Mouse (Mus musculus): ENCODE results near the gene Ccl9.
"Not testable (repeated sequence)": the region's sequence is repeated elsewhere in the genome, so short reads cannot be mapped to it uniquely, and the experiment has no call there.

The Ccl9 gene

DNA sequence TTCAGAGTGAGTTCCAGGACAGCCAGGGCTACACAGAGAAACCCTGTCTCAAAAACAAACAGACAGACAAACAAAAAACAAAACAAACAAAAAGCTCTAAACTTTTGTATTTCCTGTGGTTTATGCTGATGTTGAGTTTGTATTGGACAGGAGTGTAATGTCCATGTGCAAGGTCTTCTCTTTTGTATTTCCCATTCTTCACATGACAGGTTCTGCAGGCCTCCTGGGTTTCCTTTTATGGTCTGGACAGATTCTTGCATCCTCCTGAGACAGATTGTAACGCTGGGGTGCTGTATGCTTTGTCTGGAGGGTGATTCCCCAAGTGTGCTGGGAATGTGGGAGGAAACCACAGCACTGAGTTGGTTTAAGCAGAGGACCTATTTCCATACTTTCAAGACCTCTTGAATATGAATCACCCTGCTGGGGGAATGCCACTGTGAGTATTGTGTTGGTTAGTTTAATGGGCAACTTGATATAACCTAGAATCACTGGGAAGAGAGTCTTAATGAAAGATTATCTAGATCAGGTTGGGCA lies 2.3 kb upstream of the Ccl9 start:
- no peak for DNase-seq (ENCODE audit: low spot score in 2 of 2)

GRCm38 (mm10) chr11:83578999-83579398 lies 563 bp upstream of the Ccl9 start:
- DNase-seq (ENCODE audit: low spot score in 2 of 2): no peak

DNA sequence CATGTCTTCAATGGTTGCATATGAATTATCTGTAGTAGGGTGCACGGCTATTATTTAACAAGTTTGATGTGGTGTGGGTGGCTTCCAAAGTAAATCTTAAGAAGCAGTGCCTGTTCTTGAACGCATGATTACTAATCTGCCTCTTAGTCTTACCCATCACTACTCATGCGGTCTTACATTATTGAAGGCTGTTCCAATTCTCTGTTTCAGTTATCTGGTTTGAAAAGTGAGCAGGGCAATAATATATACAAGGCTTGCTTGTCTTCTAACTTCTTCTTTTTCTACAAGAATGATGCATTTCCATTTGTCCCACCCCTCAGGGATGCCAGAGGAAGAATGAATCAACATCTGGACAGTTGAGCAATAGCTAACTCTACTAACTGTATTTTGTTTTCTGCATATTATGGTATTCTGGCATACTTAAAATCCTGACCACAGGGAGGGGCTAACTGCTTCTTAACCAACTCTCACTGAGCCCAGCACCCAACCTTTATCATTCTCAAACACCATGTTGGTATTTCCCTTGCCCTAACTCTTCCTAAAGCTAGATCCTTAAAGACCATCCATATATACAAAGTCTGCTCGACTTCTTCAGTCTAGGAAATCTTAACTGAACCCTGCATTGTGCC lies 1.4 kb downstream of the Ccl9 start:
- no peak for DNase-seq (ENCODE audit: low spot score in 2 of 2)

DNA sequence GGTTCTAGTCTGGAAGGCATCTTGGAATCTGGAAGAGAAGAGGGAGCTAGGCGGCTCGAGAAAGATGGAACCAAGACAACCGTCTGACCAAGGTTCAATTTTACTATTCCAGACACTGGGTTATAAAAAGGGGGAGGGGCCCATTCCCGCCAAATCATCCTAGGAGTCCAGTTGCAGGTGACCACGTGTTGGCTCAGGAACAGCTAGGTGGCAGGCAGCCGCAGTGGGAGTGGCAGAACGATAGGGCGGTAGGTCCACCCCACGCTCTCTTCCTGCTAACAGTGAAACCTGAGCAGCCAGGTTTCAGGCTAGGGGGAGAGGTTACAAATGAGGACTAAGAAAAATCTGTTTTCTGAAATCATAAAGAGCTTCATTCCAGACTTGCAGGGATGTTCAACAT lies 5.6 kb downstream of the Ccl9 start:
- DNase-seq (ENCODE audit: low spot score in 2 of 2): no peak

GRCm38 (mm10) chr11:83572223-83572622 lies 6.2 kb downstream of the Ccl9 start:
- no peak for DNase-seq (ENCODE audit: low spot score in 2 of 2)

DNA sequence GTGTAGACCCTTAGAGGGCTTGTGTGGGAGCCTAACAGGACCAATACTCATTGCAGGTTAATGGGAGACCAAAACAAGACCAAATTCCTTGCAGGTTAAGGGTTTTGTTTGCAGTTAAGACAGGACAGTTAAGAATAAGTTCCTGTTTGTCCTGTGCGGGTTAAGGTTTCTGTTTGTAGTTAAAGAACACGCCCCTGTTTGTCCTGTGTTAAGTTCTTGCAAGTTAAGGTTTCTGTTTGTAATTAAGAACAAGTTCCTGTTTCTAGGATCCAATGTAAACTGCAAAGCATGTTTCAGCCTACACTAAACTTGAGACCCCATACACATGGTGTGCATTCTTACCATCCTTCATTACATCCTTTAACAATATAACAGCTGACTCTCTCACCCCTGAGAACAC lies 8.2 kb downstream of the Ccl9 start:
- DNase-seq (ENCODE audit: low spot score in 2 of 2): no peak

DNA sequence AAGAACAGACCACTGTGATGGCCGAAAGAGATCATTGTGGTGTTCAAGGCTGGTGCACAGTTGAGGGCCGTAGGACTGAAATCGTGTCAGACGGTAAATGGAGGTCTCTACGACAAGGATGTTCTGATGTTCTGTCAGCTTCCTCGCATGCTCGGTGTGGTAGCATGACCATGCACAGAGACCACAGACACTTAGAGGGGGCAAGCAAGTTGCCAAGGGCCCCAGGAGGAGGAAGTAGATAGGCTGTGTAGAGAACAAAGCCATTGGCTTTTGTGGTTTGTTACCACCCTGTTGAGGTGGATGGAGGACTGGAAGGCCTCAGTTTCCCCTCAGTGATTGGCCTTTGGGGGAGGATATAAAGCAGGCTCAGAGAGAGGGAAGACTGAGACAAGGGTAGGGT lies 9.2 kb downstream of the Ccl9 start:
- DNase-seq (ENCODE audit: low spot score in 2 of 2): no peak

GRCm38 (mm10) chr11:83568786-83569185 lies 9.7 kb downstream of the Ccl9 start:
- no peak for DNase-seq (ENCODE audit: low spot score in 2 of 2)

GRCm38 (mm10) chr11:83568061-83568460 lies 10.4 kb downstream of the Ccl9 start:
- no peak for DNase-seq (ENCODE audit: low spot score in 2 of 2)

DNA sequence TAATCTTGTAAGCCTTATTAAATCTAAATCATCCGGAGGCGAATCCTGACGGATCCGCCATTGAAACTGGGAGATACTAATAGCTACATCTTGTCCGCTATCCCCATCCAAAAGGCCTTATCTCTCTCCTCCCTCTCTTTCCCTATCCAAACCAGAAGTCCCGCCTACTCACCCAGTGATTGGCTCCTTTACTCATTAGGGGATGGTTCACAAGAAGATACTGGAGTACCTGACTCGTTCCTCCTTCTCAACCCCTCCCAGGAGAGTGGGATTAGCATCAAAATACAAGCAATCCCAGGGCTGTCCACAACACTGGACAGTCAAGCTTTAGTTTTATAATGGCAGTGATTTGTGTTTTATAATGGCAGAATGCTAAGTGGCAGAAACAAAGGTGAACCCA lies 11.1 kb downstream of the Ccl9 start:
- no peak for DNase-seq (ENCODE audit: low spot score in 2 of 2)

- DNase-seq (ENCODE audit: low spot score in 2 of 2): no peak
Measured at GRCm38 (mm10) chr11:83566617-83567016, 11.8 kb downstream of the Ccl9 start.

GRCm38 (mm10) chr11:83563754-83564153 lies 14.7 kb downstream of the Ccl9 start:
- no peak for DNase-seq (ENCODE audit: low spot score in 2 of 2)

DNA sequence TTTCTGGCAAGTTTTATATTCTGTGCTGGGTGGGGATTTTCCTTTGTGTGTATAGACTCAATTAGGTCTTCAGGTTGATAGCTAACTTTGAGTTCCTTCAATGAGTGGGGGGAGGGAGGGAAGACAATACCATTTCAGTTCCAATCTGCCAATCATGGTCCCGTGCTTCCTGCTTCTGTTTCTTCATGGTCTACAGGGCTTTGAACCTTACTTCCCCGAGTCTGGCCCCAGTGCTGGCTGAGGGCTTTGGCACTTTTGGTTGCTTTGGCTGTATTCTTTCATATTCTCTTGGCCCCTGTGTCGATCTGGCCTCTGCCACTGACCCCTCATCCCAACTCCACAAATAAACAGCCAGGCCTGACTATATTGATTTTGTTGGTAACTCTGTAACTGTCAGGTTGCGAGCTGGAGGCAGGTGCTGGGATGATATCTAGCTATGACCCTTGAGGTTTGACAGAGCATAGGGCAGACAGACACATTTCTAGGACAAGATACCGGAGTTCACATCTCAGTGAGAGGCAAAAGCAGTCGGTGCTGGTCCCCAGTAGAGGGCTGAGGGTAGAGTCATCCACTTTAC lies 16.0 kb downstream of the Ccl9 start:
- DNase-seq (ENCODE audit: low spot score in 2 of 2): no peak

DNA sequence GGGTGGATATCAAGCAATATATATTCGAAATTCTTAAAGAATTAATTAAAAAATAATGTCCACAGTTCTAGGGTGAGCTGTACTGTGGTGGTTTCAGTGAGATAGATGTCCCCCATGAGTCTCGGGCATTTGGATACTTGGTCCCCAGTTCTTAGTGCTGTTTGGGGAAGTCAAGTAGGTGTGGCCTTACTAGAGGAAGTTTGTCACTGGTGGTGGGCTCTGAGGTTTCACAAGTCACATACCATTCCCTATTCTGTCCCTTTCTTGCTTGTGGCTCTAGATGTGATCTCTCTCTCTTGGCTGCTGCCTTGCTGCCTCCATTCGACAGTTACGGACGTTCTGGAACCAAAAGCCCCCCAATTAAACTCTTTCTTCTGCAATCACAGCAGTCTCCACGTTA lies 18.0 kb downstream of the Ccl9 start:
- DNase-seq (ENCODE audit: low spot score in 2 of 2): no peak

DNA sequence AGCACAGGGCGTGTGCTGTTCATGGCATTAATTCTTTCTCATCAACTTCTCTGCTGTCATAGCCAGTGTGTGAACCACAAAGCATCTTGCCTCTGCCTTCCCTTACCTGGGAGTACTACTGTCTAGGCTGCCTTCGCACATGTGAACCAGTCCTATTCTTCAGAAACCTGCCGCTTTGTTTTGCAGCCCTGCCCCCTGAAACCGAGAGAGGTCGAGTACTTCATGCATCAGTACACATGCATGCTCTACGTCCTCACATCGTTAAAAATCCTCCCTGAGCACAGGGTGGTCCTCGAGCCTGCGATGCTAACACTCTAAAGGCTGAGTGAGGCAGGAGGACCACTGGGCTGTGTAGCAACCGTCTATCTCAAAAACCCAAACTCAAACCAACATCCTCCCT lies 21.4 kb downstream of the Ccl9 start:
- no peak for DNase-seq (ENCODE audit: low spot score in 2 of 2)

- no peak for DNase-seq (ENCODE audit: low spot score in 2 of 2)
Measured at GRCm38 (mm10) chr11:83556085-83556781, 22.2 kb downstream of the Ccl9 start.

GRCm38 (mm10) chr11:83551668-83552067 lies 26.8 kb downstream of the Ccl9 start:
- no peak for DNase-seq (ENCODE audit: low spot score in 2 of 2)

DNA sequence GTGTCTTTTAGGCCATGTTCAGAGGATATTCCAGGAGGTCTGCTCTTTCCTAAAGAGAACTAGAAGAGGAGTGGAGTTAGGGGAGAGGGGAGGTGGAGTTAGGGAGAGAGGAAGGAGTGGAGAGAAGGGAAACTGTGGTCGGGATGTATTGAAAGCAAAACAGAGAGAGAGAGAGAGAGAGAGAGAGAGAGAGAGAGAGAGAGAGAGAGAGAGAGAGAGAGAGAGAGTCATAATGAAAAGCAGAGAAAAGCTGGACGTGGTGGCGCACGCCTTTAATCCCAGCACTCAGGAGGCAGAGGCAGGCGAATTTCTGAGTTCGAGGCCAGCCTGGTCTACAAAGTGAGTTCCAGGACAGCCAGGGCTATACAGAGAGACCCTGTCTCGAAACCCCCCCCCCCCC lies 27.4 kb downstream of the Ccl9 start:
- not testable (repeated sequence) for DNase-seq (ENCODE audit: low spot score in 2 of 2)

DNA sequence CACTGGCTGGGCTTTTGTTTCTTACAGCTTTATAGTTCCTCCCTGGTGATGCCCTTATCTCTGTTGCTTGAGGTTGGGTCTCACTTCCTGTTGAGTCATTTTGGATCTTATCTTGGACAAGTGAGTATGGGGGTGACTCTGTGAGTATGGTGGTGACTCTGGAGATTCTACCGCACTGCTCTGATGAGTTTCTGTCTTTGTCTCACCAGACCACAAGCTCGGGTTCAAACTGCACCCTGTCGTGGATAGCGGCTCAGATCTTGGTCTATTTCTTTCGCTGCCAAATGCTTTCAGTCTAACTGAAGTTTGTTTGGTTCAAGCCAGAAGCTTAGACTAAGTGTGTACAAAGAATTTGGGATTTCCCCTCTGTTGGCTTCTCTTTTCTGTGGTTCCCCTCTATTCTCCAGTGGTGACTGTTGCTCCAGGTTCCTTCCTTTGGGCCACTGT lies 28.2 kb downstream of the Ccl9 start:
- DNase-seq (ENCODE audit: low spot score in 2 of 2): no peak

DNA sequence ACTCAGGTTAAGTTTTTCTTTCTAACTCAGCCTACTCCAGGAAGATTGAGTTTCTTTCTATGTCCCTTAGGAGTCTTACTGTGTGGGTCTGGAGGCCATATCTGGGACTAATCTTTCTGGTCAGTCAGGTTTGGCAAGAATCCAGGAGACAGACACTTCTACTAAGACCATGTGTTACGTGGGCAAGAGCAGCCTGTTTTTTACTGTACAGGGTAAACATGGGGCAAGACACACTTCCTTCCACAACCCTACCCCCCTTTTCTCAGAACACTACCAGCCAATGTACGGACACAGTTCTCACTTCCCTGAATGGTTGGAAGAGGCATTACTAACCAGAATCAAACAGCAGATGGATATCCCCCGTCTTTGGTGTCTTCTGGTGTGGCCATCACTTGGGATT lies 34.2 kb downstream of the Ccl9 start:
- DNase-seq (ENCODE audit: low spot score in 2 of 2): no peak

GRCm38 (mm10) chr11:83541415-83541814 lies 37.0 kb downstream of the Ccl9 start:
- no peak for DNase-seq (ENCODE audit: low spot score in 2 of 2)

DNA sequence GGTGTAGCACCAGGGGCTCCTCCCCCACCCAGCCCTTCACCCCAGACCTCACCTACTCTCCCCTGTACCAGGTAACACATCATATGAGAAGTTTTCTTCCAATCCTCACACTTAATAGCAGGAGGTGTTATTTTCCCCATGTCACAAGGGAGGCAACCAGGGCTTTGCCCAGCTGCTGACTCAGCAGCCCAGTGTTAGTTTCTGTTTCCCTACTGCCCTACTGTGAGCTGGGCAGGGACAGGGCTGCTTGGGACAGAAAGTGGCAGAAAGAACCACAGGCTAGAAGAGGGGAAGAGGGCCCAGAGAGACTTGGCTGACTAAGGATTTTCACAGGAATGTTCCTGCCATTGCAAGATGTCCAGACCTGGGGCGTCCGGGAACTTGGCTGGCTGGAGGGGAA lies 37.5 kb downstream of the Ccl9 start:
- DNase-seq (ENCODE audit: low spot score in 2 of 2): no peak

DNA sequence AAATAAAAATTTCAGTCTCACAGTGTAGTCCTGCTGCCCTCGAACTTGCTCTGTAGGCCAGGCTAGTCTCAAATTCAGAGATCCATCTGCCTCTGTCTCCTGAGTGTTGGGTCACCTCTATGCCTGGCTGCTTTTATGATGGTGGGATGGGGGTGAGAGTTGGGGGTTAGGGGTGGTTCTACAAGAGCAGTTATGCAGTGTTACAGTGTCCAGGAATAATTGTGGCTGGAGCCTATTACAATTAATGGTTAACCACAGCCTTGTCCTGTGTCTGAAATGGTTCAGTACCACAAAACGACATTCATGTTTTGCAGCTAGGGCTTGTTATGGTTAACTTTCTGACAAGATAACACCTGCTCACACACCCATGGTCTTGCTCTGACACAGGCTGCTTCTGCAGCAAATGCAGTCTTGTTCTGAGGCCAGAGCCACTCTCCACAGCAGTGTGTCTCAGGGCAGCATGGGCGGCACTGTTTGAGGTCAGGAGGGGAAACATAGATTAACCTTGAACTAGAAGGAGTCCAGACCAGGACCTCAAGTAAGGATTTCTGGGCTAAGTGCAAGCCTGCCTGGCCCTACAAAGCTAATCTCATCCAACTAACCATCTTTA lies 39.6 kb downstream of the Ccl9 start:
- DNase-seq (ENCODE audit: low spot score in 2 of 2): no peak
